Mouse (Mus musculus) spleen, embryonic (tissue): ENCODE measurements around the gene Mknk1.

Experiments used
- CTCF ChIA-PET: fragments of 350-600 bp; sonication (Branson Sonifier 250); formaldehyde crosslinking; loops from one replicate; lab custom pipeline; 2022; lab: Charles Lee

Mknk1 gene

DNA sequence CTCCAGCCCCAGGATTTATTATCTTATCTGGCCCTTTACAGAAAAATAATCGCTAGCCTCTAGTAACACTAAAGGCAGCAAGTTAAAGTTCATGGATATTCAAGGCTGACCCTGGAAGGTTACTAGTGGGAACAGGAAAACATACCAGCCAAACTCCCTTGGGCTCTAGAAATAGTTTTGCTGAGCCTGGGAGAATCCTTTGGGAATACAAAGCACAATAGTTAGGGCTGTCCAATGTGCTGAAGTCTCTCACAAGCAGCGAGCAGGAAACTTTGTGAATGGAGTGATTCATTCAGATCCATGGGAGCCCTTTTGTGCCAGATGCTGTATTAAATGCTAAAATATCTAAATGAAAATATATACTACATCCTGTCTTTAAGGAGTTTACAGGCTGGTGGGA lies 7.7 kb downstream of the Mknk1 start:
- CTCF ChIA-PET = interaction anchor here (1.3 kb wide), 1 partner anchor 8 kb away, joined by 3 read pairs; the partner anchor contains the start of gene Mknk1

DNA sequence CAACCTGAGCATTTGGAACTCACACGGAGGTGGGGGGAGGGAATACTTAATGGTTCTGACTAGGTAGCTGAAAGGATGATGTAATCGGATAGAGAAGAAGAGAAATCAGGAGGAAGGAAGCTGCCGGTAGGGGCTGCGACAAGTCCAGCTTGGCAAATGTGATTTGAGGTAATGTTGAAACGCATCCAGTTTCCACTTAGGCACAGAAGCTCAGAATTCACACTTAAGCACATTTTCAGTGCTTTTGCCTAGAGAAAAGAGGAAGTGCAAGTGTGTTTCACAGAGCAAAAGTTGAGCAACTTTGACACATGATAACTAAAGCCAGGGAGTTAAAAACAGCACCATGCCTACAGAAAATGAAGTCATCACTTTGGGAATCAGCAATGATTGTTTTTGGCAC lies 8.4 kb downstream of the Mknk1 start:
- CTCF ChIA-PET = interaction anchor here (1.3 kb wide), 1 partner anchor 8 kb away, joined by 3 read pairs; the partner anchor contains the start of gene Mknk1

DNA sequence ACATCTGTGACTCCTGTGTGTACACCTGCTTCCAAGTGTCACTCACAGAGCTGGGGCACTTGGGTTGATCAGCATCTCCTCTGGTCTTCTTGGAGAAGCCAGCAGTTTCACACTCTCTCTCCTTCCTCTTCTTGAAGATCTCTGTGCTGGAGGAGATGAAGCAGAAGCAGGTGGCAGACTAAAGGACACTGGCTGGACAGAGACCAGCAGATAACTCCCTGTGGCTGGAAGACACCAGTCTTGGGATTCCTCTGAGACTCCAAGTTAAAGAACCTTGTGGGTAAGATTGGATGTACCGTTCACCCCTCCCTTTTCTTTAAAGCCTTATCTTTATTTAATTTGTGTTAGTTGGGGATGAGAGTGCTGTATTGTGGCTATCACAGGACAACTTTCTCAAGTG lies 9.1 kb downstream of the Mknk1 start:
- CTCF ChIA-PET = interaction anchor here (1.3 kb wide), 1 partner anchor 9 kb away, joined by 3 read pairs; the partner anchor contains the start of gene Mknk1

DNA sequence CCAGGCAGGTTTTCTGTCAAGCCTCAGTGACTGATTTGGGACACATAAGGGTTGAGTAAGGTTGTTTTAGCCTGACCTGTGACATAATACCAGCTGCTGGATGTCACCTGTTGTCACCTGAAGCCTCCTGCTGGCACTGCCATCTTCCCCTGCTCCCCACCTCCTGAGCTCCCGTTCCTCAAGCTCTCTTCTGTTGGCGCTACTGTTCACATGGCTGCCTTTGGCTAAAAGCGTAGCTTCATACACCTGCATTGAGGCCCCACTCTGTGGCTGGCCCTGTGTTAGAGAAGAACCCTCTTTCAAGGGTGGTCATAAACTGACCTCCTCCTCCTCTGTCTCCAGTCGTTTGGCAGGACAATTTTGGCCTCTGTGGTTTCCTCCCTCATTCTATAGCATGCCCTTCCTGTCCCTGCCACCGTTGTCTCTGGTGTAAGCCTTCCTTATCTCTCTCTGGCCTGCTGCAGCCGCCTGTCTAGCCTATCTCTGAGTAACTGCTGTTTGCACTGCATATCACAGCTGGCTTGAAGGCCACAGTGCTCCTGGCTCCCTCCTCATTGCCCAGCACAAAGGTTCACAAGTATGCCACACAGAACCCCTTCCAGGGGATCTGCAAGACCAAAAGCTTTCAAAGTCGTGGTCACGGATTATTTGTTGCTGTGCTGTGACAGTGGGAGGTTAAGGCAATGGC lies 10.1 kb downstream of the Mknk1 start:
- CTCF ChIA-PET = interaction anchor here (0.6 kb wide), 1 partner anchor 992 kb away, joined by 4 read pairs; no protein-coding TSS in a partner anchor

DNA sequence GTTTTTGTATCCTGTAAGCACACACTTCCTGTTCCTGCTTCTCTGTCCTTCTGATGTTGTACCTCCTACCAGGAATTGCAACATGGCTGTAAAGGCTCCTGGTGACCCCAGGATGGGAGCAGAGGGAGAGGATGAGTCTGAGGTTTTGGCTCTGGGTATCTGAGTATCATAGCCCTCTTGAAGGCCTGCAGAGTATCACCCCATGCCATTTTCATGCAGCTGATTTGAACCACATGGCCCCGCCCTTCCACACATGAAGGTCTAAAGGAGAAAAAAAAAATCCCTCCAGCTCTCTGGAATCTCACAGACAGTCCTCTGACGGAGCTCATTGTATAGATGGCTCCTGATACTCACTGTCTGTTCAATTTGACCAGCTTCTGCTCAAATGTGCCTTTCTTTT lies 11.1 kb downstream of the Mknk1 start:
- CTCF ChIA-PET = interaction anchor here (0.6 kb wide), 1 partner anchor 991 kb away, joined by 4 read pairs; no protein-coding TSS in a partner anchor

DNA sequence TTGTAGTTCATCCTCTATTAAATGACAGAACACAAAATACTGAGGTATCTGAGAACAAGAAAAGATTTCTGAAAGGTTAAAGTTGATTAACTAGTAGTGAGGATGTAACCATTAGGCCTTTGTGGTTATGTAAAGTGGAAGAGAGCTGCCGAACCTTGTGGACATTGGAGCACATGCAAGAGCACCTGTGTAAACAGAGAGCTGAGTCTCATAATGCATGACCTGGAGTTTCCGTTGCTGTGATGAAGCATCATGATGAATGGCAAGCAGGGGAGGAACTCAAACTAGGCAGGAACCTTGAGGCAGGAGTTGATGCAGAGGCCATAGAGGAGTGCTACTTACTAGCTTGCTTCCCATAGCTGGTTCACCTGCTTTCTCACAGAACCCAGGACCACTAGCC lies 11.6 kb downstream of the Mknk1 start:
- CTCF ChIA-PET = interaction anchor here (0.6 kb wide), 1 partner anchor 124 kb away, joined by 36 read pairs; no protein-coding TSS in a partner anchor

DNA sequence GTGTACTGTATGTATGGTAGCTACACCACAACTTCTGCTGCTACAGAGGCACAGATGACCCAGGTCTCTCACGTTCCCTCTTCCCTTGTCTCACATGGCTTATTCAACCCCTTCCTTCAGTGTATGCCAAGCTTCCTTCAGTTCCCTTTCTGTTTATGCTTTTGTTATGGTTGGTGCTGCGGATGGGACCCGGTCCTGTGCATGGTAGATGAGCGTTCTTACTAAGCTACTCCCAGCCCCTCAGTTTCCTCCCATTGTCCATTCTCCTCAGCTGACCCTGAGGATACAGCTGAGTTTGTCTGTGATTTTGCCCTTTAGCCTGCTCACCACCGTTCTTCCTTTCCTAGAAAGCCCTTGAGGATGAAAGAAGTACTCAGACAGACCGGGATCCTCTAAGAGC lies 12.6 kb downstream of the Mknk1 start:
- CTCF ChIA-PET = no interaction called here

DNA sequence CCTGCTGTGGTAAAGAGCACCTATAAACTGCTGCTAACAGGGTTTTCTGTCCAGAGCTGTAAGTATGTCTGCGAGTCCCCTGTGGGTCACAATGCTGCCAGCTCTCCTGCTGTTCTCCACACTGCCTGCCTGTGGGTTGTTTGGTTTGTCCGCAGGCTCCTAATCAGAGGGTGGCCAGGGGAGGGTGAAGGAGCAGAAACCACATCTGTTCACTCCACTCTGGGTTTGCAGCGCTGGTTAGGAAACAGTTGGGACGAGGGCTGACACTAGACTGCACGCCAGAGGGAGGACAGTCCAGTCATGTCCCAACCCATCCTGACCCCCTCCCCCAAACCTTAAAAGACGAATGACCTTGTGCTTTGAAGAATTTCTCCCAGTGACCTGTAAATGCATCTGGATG lies 16.1 kb downstream of the Mknk1 start:
- CTCF ChIA-PET = no interaction called here

DNA sequence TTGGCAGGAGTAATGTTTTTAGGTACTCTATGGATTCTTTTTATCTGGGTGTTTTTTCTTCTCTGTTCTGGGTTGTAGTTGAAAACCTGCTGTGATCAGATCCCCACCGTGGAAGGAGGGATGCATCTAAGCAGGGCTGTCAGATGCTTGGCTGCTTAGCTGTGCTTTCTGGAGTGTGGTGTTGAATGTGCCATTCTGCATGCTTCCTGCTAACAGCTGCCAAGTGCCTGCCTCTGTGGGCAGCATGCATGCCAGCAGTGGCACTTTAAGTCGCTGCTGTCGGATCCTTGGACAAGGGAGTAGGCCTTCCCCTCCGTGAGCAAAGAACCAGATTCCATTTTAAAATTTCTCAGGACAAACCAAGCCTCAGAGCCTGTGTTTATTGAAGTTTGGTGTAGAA lies 16.6 kb downstream of the Mknk1 start:
- CTCF ChIA-PET = no interaction called here

DNA sequence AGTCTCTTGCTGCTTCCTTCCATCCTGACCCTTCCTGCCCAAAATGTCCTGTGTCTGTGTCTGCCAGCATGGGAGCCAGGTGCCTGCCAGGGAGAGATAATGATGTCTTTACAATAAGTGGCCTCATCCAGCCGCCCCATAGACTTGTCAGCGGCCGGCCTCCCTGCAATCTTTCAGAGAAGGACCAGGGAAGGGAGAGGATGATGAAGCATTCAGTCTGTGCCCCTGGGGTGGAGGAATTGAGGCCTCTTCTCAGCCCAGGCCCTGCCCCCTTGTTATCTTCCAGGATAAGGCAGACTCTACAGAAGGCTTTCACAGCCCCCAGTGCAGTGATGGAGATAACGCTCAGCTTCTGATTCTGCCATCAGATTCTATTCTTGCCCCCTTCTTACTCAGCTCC lies 17.3 kb downstream of the Mknk1 start:
- CTCF ChIA-PET = no interaction called here

DNA sequence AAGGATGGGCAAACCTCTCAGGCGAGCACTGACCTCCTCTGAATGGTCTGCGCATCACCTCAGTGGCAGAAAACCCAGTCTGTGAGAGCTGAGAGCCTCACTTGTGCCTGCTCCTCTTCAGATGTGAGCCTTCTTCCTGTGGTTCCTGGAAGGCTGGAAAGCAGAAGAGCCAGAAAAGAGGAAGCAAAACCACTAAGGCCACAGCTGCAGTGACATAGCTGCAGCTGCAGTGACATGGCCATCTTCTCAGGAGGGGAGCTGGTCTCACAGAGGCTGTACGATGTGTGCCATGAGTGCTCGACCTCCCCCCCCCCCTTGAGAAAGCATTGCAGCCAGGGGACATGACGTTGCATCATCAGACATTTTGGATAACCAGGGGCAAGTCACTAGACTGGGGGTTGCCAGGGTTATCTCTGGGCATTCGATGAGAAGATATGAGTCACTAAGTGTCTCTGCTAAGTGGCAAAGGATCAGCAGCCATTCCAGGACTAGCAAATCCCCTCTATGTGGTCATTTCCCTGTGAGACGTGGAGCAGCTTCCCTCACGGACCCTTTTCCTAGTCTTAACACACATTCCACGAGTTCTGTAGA lies 18.4 kb downstream of the Mknk1 start:
- CTCF ChIA-PET = no interaction called here

DNA sequence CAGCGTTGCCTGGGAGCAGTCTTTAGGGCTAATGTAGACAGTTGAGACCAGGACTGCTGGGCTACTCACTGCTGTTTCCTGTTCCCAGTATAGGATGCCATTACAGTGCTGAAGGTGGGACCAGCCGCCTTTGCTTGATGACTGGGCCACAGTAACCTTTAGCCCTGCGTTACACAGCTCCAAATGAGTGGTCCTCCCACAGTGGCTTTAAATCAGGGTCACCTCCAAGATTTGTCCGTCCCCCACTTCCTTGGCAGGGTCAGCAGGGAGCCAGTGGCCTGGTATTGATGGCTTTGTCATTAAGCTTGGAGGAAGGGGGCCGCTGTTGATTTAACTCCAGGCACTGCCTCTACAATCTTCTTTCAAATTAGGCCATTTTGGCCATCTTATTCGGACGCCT lies 24.4 kb downstream of the Mknk1 start:
- CTCF ChIA-PET = no interaction called here

DNA sequence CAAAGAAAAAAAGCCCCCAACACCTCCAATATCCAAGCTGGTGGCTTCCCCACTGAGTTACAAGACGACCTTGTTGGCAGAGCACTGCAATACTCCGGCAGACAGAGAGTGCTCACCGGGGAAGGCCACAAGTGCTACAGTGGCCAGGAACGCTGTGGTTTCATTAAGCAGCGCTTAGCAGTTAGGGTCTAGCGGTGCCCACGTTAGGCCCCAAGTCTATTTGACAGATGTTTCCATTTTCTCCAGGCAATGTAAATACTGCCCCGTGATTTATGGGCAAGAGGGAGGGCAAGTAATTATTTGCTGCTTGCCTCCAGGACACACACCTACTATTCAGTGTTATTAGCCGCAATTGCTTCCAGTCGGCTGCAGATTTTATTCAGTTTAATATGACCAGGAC lies 24.9 kb downstream of the Mknk1 start:
- CTCF ChIA-PET = no interaction called here

DNA sequence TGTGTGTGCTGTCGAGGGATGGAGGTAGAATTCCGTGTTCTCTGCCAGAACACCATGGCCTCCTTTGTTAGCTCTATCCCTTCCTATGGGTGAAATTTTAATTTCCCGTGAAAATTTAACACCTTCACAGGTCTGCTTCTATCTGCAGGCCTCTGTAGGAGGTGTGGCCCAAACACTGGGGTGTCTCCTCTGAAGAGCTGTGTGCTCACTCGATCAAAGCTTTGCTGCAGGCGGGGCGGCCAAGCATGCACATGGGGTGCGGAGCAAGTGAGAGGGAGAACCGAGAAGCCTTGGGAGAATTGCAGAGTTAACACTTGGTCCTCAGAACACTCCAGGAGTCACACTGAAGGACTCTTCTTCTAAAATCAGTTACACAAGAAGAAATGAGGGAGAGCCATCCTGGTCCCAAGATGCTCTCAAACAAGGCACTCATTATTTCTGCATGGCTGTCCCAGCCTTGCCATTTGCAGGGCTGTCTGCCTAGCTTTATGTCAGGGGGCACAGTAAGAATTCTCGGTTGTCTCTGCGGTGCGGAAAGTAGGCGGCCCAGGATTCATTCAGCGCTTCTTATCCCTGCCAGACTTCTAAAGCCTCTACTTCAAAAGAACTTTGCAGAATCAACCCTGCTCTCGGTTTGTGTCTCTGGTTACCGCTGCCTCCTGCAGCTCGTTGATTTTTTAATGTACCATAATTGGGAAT lies 30.7 kb downstream of the Mknk1 start:
- CTCF ChIA-PET = no interaction called here

DNA sequence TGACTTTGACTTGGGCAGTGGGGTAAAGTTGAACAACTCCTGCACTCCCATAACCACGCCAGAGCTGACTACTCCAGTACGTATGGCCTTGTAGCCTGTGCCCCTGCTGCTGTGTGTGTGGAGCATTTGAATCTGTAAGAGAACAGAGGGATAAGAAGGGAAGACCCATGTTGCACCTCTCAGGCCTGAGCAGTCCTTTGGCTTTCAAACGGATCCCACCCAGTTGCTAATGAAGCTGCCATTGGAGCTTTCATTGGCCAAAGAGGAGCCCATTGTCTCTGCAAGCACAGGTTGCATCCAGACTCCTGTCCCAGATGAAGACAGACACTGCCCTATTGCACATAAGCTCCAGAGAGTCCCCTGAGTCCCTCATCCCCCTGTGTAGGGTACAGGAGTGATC lies 34.2 kb downstream of the Mknk1 start:
- CTCF ChIA-PET = no interaction called here

DNA sequence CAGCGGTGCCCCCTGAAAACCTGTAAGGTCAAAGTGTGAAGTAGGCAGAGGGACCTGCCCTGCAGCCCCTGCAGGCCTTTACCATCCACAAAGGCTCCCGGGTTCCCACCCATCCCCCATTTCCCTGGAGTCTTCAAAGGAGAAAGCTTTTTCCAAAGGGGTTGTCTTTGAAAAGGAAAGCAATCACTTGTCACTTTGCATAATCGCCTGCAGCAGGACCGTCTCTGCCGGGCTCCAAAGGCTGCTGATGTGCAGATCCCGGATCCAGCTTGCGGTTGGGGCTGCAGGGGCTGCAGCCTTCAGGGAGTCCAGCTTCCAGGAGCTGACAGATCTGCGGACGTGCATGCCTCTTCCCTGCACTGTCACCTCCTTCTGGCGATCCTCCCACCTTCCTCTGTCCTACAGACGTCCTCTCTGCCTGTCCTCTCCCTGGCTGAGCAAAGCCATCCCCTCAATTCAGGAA lies 39.2 kb downstream of the Mknk1 start:
- CTCF ChIA-PET = no interaction called here

DNA sequence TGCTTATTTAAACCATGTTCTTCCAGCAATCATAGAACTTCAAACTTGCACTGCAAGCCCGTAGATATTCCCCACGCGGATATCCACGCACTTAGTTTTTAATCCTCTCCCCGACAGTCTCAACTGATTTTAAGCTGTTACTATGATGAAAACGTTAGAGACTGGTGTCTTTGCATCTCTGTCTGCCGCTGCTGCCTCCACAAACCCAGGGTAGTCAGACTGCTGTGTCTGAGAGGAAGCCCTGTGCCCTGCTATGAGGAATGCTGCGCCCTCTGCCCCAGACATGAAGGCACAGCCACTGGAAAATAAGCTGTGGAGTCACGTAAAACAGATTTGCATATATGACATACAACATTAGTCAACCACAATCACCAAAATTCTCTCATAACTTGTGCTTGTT lies 39.8 kb downstream of the Mknk1 start:
- CTCF ChIA-PET = no interaction called here

DNA sequence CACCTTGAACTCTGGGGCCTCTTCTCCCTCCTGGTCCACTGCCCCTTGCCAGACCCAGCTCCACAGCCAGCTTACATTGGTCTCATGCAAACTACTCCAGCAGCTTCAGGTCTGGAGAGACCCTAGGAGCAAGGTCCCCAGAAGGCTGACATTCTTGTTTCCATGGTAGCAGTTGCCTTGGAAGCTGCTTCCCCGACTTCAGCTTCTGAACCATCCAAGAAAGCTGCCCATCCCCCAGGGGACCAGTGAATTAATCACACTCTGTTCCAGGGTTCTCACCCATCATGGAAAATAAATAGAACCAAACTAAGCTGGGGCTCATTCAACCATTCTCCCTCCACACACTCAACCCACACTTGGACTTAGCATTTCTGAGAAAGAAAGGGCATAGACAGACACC lies 42.2 kb downstream of the Mknk1 start:
- CTCF ChIA-PET = no interaction called here

DNA sequence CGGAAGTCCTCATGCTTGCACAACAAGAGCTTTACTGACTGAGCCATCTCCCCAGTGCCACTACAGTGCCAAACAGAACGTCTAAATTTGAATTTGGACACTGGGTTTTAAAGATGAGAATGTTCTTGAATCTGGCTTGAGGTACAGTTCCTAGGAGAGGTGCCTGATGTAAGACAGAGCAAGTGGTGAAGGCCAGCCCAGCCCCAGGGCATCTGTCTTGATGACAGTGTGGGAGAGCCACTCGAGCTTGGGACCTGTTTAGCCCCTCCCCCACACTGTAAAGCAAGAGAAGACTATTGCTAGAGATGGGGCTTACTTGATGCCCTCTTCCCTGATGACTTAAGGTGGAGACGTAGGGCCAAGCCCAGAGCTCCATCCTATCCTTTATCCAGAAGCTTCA lies 43.2 kb downstream of the Mknk1 start:
- CTCF ChIA-PET = no interaction called here

DNA sequence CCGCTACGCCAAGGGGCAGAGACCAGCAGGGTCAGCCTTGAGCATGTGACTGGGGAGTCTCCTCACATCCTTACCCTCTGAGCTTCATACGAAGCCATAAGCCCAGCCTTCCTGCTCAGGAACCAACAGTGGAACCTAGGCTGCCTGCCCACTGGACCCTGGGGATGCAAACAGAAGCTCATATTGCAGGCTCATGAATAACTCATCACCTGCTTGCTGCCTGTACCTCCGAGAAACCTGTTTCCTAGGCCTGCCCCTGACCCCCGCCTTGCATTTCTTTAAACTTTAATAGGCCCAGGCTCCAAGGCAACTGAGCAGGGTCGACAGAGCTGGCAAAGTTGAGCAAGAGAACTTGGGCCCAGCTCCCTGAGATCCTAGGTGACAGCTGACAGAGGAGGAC lies 45.0 kb downstream of the Mknk1 start, which contains the start of gene Kncn:
Gene Kncn (plus strand): TSS at position 379 of the 400 bp plus-strand sequence.
- CTCF ChIA-PET = no interaction called here

DNA sequence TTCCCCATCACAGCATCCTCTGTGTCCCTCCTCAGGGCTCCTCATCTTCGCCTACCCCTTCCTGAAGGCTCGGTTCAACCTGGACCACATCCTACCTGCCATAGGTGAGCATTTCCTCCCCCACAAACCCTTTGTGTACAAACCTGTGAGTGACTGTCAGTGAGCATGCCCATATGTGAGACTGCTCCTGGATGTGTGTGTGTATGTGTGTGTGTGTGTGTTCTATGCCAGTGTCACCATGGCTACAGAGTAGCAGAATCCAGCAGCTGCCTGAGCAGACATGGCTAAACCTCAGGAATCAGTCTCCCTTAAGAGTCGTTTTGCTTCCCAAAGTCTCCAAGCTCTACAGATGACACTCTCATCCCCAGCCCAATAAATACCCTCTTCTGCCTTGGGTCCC lies 46.8 kb downstream of the Mknk1 start:
- CTCF ChIA-PET = no interaction called here

DNA sequence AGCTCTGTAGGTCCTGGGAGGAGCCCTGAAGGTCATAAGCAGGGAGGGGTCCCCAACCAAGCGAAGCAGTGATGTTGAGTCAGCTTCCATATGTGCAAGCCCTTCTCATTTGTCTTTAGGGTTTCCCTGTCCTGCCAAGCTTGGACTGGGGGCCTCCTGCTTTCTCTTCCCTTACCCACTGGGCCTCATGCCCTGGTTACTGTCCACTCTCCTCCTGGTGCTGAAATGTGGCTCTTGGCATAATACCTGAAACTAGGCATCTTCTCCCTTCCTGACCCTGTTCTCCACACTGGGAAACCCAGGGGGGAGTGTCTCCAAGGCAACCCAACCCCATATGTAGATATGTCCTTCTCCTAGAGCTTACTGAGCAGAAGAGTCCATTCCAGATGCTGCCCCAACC lies 47.9 kb downstream of the Mknk1 start:
- CTCF ChIA-PET = no interaction called here

DNA sequence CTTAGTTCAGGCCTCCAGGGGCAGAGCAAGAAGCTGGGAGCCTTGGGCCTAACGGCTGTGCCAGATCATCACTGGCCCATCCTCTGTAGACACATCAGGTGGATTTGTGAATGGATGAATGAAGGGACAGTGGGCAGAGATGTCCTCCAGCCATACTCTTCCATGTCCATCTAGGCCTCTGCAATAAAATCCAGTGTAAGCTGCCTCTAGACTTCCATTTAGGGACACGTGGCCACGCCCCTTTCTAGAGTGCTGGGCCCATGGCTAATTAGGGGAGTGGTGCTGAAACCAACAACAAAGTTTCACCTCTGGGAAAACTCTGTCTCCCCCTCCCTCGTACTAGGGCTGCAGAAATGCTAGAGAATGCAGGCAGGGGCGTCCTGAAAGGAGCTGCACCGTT lies 51.1 kb downstream of the Mknk1 start:
- CTCF ChIA-PET = no interaction called here
